Mouse (Mus musculus) kidney, postnatal 0 days (tissue): ENCODE data around the gene Fam171a2. TPM values are rescaled to one million over a fixed set of nuclear protein-coding genes. Genes with fewer than 3 reads are reported as not detected.
A peak's percentile ranks its signal among the peaks of the same experiment; 100 is the strongest.
"Not testable (repeated sequence)": the region's sequence is repeated elsewhere in the genome, so short reads cannot be mapped to it uniquely, and the experiment has no call there.

ENCODE experiments used
- ATAC-seq: fragments of 200-750 bp; cut with Nextera tagmentation; replicated peaks from 2 replicates; pipeline ENCODE4 v1.8.0; 2017; ENCODE audit warnings: low read depth, moderate number of reproducible peaks, moderate TSS enrichment, moderate library complexity; ENCODE audit not compliant: low FRiP score
- DNase-seq: peaks from one replicate; pipeline ENCODE4 v3.0.0-alpha.2; 2016; ENCODE audit warnings: low spot score
- H3K27ac ChIP-seq: fragments of 300-500 bp; sonication (generic); 2 replicates; pipeline ENCODE4 v1.5.1; 2014; ENCODE audit warnings: mild to moderate bottlenecking
- H3K27me3 ChIP-seq: fragments of 300-500 bp; sonication (generic); 2 replicates; pipeline ENCODE4 v1.6.1; 2014; ENCODE audit warnings: low read length, mixed read lengths; ENCODE audit not compliant: insufficient read depth
- H3K36me3 ChIP-seq: fragments of 300-500 bp; sonication (generic); 2 replicates; pipeline ENCODE4 v1.6.1; 2014; ENCODE audit warnings: low read length, mixed read lengths; ENCODE audit not compliant: insufficient read depth
- H3K4me1 ChIP-seq: fragments of 300-500 bp; sonication (generic); replicated peaks from 2 replicates; pipeline ENCODE4 v1.6.1; 2014; ENCODE audit warnings: antibody characterized with exemption, low read length, mixed read lengths; ENCODE audit not compliant: insufficient read depth
- H3K4me2 ChIP-seq: fragments of 300-500 bp; sonication (generic); 2 replicates; pipeline ENCODE4 v1.6.1; 2014; ENCODE audit warnings: mild to moderate bottlenecking, low read length, moderate library complexity, mixed read lengths
- H3K4me3 ChIP-seq: fragments of 300-500 bp; sonication (generic); replicated peaks from 2 replicates; pipeline ENCODE4 v1.5.1; 2014; ENCODE audit warnings: low read depth, low read length
- H3K9ac ChIP-seq: fragments of 300-500 bp; sonication (generic); 2 replicates; pipeline ENCODE4 v1.6.1; 2014; ENCODE audit warnings: low read depth, low read length
- H3K9me3 ChIP-seq: fragments of 300-500 bp; sonication (generic); replicated peaks from 2 replicates; pipeline ENCODE4 v1.6.1; 2016; ENCODE audit warnings: low read length, inconsistent platforms, mixed read lengths
- CTCF ChIP-seq: IDR thresholded peaks from 2 replicates; pipeline ENCODE4 v1.5.1; 2016; ENCODE audit warnings: antibody characterized with exemption, low read depth, mild to moderate bottlenecking, moderate library complexity
- WGBS: fragments of 180-500 bp; shearing (Covaris S2); extraction: QIAGEN DNeasy Blood & Tissue Kit; methylation state at CpG from one replicate; pipeline ENCODE4 v1.1.7; 2014; 5-methylcytosine and 5-hydroxymethylcytosine counted together
- microRNA-seq: library from miRNA; unstranded; fragments of <30 nt; microRNA quantifications from one replicate; pipeline ENCODE4, GENCODE M21; 2016
- polyA plus RNA-seq: library from polyadenylated mRNA; unstranded; fragments of >200 nt; fragmentation: Nextera tagmentation; extraction: Ambion mirVana; gene quantifications from 2 replicates; pipeline ENCODE4 v1.2.1, GENCODE M21; 2015

Fam171a2 gene
- polyA plus RNA-seq, 1 experiment from 2014 or later, result 6.4 TPM

GRCm38 (mm10) chr11:102393719-102394420 lies 53.6 kb downstream of the Fam171a2 start:
- H3K36me3 ChIP-seq, result no peaks in the 10 kb centered on the region
- peak overlapping the region; percentile 74 for H3K4me2 ChIP-seq
- no peaks in the 10 kb centered on the region for H3K9me3 ChIP-seq
- H3K9ac ChIP-seq, result no peak overlapping the region
- DNase-seq (no peak), ATAC-seq (peak; percentile 7; the same call in 1 of the 2 replicates)
- H3K27ac ChIP-seq, result no peak overlapping the region; the same call in 1 of the 2 replicates
- H3K4me3 ChIP-seq, result peak overlapping the region; percentile 31
- peaks cover 7% of the 10 kb centered on the region; the same call in 1 of the 2 replicates for H3K27me3 ChIP-seq
- 5% methylated on average over 17 of the region's 17 CpGs for WGBS
- TF ChIP-seq CTCF, result no peak
- H3K4me1 ChIP-seq, result peaks cover 14% of the 10 kb centered on the region

DNA sequence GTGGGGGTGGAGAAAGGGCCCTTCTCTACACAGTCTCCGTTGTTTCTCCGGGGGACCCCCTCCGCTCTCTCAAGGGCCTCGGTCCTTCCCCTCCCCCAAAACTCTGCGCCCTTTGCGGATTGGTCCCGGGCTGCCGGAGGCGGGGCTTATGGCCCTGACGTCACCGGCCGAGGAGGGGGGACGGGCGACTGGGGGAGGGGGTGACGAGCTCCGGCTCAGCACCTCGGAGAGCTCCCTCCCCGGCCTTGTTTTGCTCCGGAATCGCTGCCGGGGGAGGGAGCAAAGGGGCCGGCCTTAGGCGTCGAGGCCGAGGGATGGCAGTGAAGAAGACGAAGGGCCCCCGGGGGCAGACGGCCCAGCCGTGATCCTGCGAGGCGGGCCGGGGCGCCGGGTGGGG lies 54.2 kb downstream of the Fam171a2 start, which contains the start of gene Rundc3a:
Rundc3a (plus strand) TSS at position 166 of the 397 bp plus-strand sequence.
- TF ChIP-seq CTCF, result no peak
- H3K9ac ChIP-seq, result no peak within 1 kb of the TSS
- no peak within 1 kb of the TSS; the same call in 1 of the 2 replicates for H3K27ac ChIP-seq
- peak within 1 kb of the TSS; percentile 74 for H3K4me2 ChIP-seq
- no peaks in the 10 kb centered on the region for H3K36me3 ChIP-seq
- no peaks in the 10 kb centered on the region for H3K9me3 ChIP-seq
- H3K4me1 ChIP-seq, result peaks cover 14% of the 10 kb centered on the region
- peak; percentile 58 for ATAC-seq
- DNase-seq, result peak; percentile 86
- WGBS, result 1% methylated on average over 31 of the region's 34 CpGs
- peak within 1 kb of the TSS; percentile 31 for H3K4me3 ChIP-seq
- H3K27me3 ChIP-seq, result 0 out of 2 replicates have a peak, but pooled peaks cover 3% of the 10 kb centered on the region

DNA sequence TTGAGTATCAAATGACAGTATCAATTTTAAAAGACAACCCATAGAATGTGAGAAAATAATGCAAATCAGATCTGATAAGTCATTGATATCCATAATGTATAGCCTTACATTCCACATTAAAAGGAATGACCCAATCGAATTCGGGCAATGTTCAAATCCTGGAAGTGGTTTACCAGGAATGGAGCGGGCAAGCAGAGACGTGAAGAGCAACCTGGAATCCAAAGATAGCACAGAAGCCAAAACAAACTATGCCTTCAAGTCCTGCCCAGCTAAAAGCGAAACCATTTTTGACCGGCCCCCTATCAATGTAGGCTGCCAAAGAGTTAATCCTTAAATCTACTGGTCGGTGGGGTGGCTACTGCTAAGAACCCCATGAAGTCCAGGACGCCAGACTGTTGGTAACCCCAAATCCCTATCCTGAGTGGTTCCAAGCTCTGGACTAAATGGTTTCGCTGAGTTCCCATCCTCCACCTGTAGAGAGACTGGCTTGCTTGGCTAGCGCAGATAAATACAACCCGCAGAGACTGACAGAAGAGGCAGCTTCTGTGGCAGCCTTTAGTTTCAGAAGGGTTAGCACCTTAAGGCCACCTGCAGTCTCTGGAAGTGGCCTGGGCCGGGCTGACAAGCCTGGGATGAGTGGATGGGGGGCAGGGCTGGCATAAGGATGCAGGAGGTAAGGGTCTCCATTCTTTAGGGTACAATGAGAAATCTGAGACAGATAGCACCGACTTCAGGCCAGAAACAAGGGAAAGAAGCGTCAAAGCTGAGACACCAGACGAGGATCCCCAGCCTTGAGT lies 54.8 kb downstream of the Fam171a2 start:
- TF ChIP-seq CTCF, result no peak
- Histone ChIP-seq H3K36me3 (no peaks in the 10 kb centered on the region), H3K4me2 (peak overlapping the region; percentile 74), H3K27ac (no peak overlapping the region), H3K9me3 (no peaks in the 10 kb centered on the region), H3K4me1 (peaks cover 14% of the 10 kb centered on the region), H3K9ac (no peak overlapping the region), H3K27me3 (0 out of 2 replicates have a peak, but pooled peaks cover 3% of the 10 kb centered on the region), H3K4me3 (peak overlapping the region; percentile 31)
- 20% methylated on average over 15 of the region's 15 CpGs for WGBS
- ATAC-seq (peak; percentile 12; the same call in 1 of the 2 replicates), DNase-seq (no peak)

DNA sequence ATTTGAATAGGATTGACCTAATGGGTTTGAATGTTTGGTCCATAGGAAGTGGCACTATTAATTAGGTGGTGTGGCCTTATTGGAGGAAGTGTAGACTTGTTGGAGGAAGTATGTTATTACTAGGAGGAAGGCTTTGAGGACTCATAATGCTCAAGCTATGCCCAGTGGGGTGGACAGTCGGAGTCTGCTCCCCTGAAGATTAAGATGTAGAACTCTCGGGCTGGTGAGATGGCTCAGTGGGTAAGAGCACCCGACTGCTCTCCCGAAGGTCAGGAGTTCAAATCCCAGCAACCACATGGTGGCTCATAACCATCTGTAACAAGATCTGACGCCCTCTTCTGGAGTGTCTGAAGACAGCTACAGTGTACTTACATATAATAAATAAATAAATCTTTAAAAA lies 58.0 kb downstream of the Fam171a2 start:
- not testable (repeated sequence) for H3K9me3 ChIP-seq, H3K4me2 ChIP-seq, H3K9ac ChIP-seq, DNase-seq, H3K27me3 ChIP-seq, H3K36me3 ChIP-seq, H3K4me3 ChIP-seq, H3K27ac ChIP-seq, ATAC-seq
- peaks cover 14% of the 10 kb centered on the region for H3K4me1 ChIP-seq
- 87% methylated on average over 4 of the region's 5 CpGs for WGBS

Small RNAs within 50 kb of the gene (microRNA-seq; reads per million reads assigned to microRNA genes)
- gene Mir6930, result not detected

Other genes with a start within 250 kb of the Fam171a2 start
- 38.1 and 39.3 TPM in 2 replicates for gene Hdac5, start 217.5 kb downstream of the Fam171a2 start, polyA plus RNA-seq
- 6.3 and 9.2 TPM in 2 replicates for gene BC030867, start 198.8 kb downstream of the Fam171a2 start, polyA plus RNA-seq
- gene Asb16, start 178.9 kb downstream of the Fam171a2 start, polyA plus RNA-seq, result 0.09 TPM in 1 of 2 replicates, not detected in the other
- 46.1 and 49.1 TPM in 2 replicates for gene Tmub2, start 162.8 kb downstream of the Fam171a2 start, polyA plus RNA-seq
- gene Atxn7l3, start 151.1 kb downstream of the Fam171a2 start, polyA plus RNA-seq, result 9.6 and 9.7 TPM in 2 replicates
- gene Ubtf, start 127.9 kb downstream of the Fam171a2 start, polyA plus RNA-seq, result 75.5 and 80.8 TPM in 2 replicates
- 7.4 and 8.0 TPM in 2 replicates for gene Slc4a1, start 81.5 kb downstream of the Fam171a2 start, polyA plus RNA-seq
- 7.0 and 9.2 TPM in 2 replicates for gene Rundc3a, start 54.3 kb downstream of the Fam171a2 start, polyA plus RNA-seq
- gene Slc25a39, start 39.7 kb downstream of the Fam171a2 start, polyA plus RNA-seq, result 352 and 383 TPM in 2 replicates
- 191 and 209 TPM in 2 replicates for gene Grn, start 17.4 kb downstream of the Fam171a2 start, polyA plus RNA-seq
- gene Itga2b, start 22.4 kb upstream of the Fam171a2 start, polyA plus RNA-seq, result 12.1 and 12.9 TPM in 2 replicates
- gene Gpatch8, start 108.7 kb upstream of the Fam171a2 start, polyA plus RNA-seq, result 25.1 and 29.6 TPM in 2 replicates
- gene Gm11627, start 131.8 kb upstream of the Fam171a2 start, polyA plus RNA-seq, result 8.6 and 8.9 TPM in 2 replicates
- gene Fzd2, start 156.7 kb upstream of the Fam171a2 start, polyA plus RNA-seq, result 21.8 and 25.9 TPM in 2 replicates
- gene Meioc, start 216.0 kb upstream of the Fam171a2 start, polyA plus RNA-seq, result 0.32 and 0.36 TPM in 2 replicates